Mouse (Mus musculus) neural tube, embryonic 13.5 days (tissue): ENCODE results near the gene Col9a3. TPM values are rescaled to one million over a fixed set of nuclear protein-coding genes. Genes with fewer than 3 reads are reported as not detected.
A peak's percentile ranks its signal among the peaks of the same experiment; 100 is the strongest.

Source experiments
- ATAC-seq: fragments of 200-750 bp; cut with Nextera tagmentation; 2 replicates; pipeline ENCODE4 v1.8.0; 2017; ENCODE audit warnings: low read depth, mild to moderate bottlenecking, moderate TSS enrichment, moderate library complexity
- H3K27ac ChIP-seq: fragments of 300-500 bp; sonication (generic); replicated peaks from 2 replicates; pipeline ENCODE4 v1.5.1; 2015; ENCODE audit warnings: moderate library complexity, mild to moderate bottlenecking, inconsistent platforms
- H3K27me3 ChIP-seq: fragments of 300-500 bp; sonication (generic); 2 replicates; pipeline ENCODE4 v1.6.1; 2015; ENCODE audit warnings: mild to moderate bottlenecking, inconsistent platforms
- H3K36me3 ChIP-seq: fragments of 300-500 bp; sonication (generic); 2 replicates; pipeline ENCODE4 v1.6.1; 2015; ENCODE audit warnings: mild to moderate bottlenecking, inconsistent platforms
- H3K4me1 ChIP-seq: fragments of 300-500 bp; sonication (generic); replicated peaks from 2 replicates; pipeline ENCODE4 v1.6.1; 2015; ENCODE audit warnings: inconsistent platforms
- H3K4me2 ChIP-seq: fragments of 300-500 bp; sonication (generic); 2 replicates; pipeline ENCODE4 v1.6.1; 2015; ENCODE audit warnings: inconsistent platforms, mild to moderate bottlenecking, moderate library complexity
- H3K4me3 ChIP-seq: fragments of 300-500 bp; sonication (generic); 2 replicates; pipeline ENCODE4 v1.5.1; 2015; ENCODE audit warnings: mild to moderate bottlenecking, inconsistent platforms
- H3K9ac ChIP-seq: fragments of 300-500 bp; sonication (generic); 2 replicates; pipeline ENCODE4 v1.6.1; 2015; ENCODE audit warnings: moderate library complexity, mild to moderate bottlenecking, inconsistent platforms
- H3K9me3 ChIP-seq: fragments of 300-500 bp; sonication (generic); 2 replicates; pipeline ENCODE4 v1.6.1; 2016; ENCODE audit warnings: inconsistent platforms
- WGBS: fragments of 180-500 bp; shearing (Covaris S2); methylation state at CpG from one replicate; pipeline ENCODE4 v1.1.7; 2015; 5-methylcytosine and 5-hydroxymethylcytosine counted together
- polyA plus RNA-seq: library from polyadenylated mRNA; unstranded; fragments of >200 nt; fragmentation: Nextera tagmentation; extraction: Ambion mirVana; gene quantifications from 2 replicates; pipeline ENCODE4 v1.2.1, GENCODE M21; 2015

Gene Col9a3
- polyA plus RNA-seq, 1 experiment from 2014 or later: 69.2 TPM

DNA sequence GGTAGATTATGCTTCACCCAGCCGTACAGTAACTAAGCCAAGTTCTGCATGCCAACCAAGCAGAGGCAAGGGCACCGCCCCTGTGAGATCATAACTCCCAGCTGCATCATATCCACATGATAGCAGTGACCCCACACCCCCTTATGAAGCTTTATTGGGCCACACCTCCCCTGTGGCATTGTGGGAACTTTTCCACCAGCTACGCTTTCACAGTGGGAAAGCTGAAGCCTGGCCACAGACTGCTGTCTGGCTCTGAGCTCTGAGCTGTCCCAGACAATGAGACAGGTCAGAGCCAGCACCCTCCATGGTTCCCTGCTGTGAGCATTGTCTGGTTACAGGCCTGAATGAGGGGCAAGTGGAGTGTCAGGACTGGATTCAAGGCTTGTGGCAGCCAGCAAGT, 16.6 kb upstream of the Col9a3 start, which contains the start of gene Mrgbp:
Gene Mrgbp, plus strand, starts transcription at position 303 of the 400 bp plus-strand sequence.
- ATAC-seq: no peak
- H3K9me3 ChIP-seq: no peaks in the 10 kb centered on the region
- WGBS: 77% methylated on average over 3 of the region's 3 CpGs
- H3K4me2 ChIP-seq: no peak within 1 kb of the TSS
- H3K36me3 ChIP-seq: peaks cover 19% of the 10 kb centered on the region
- peaks cover 29% of the 10 kb centered on the region for H3K4me1 ChIP-seq
- peaks cover 6% of the 10 kb centered on the region; the same call in 1 of the 2 replicates for H3K27me3 ChIP-seq
- H3K27ac ChIP-seq: no peak within 1 kb of the TSS
- H3K9ac ChIP-seq: no peak within 1 kb of the TSS; the same call in 1 of the 2 replicates
- H3K4me3 ChIP-seq: no peak within 1 kb of the TSS

GRCm38 (mm10) chr2:180582481-180583153, 15.0 kb upstream of the Col9a3 start:
- Histone ChIP-seq H3K36me3 (peaks cover 29% of the 10 kb centered on the region), H3K27ac (peak overlapping the region; percentile 84), H3K9ac (peak overlapping the region; percentile 98), H3K4me3 (peak overlapping the region; percentile 84), H3K4me1 (peaks cover 27% of the 10 kb centered on the region), H3K27me3 (peaks cover 6% of the 10 kb centered on the region; the same call in 1 of the 2 replicates), H3K4me2 (peak overlapping the region; percentile 86), H3K9me3 (no peaks in the 10 kb centered on the region)
- 1% methylated on average over 57 of the region's 57 CpGs for WGBS
- ATAC-seq: peak; percentile 74

GRCm38 (mm10) chr2:180583154-180583507, 14.5 kb upstream of the Col9a3 start:
- Histone ChIP-seq H3K4me2 (peak overlapping the region; percentile 86), H3K9ac (peak overlapping the region; percentile 98)
- WGBS: 30% methylated on average over 6 of the region's 7 CpGs

DNA sequence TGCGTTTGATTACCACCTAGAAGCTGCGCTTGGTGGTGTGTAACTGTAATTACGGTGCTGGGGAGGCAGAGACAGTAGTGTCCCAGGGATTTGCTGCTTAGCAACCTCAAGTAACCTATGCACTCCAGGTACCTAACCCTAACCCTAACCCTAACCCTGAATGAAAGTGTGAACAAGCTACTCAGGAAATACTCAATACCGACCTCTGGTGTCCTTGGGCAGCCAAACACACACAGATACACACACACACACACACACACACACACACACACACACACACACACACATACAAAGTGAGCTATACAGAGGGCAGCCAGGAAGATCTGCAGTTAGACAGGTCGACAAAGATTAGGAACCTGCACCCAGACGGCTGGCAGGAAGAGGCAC, 8.9 kb upstream of the Col9a3 start:
- peak overlapping the region; percentile 78 for H3K4me3 ChIP-seq
- H3K4me1 ChIP-seq: peaks cover 30% of the 10 kb centered on the region
- H3K4me2 ChIP-seq: peak overlapping the region; percentile 86
- 52% methylated on average over 6 of the region's 6 CpGs for WGBS
- H3K27ac ChIP-seq: peak overlapping the region; percentile 96
- no peaks in the 10 kb centered on the region for H3K9me3 ChIP-seq
- H3K27me3 ChIP-seq: no peaks in the 10 kb centered on the region
- peak overlapping the region; percentile 93 for H3K9ac ChIP-seq
- peaks cover 60% of the 10 kb centered on the region for H3K36me3 ChIP-seq
- ATAC-seq: peak; percentile 21

More at GRCm38 (mm10) chr2:180583154-180583507, 14.5 kb upstream of the Col9a3 start:
- ATAC-seq: peak; percentile 57
- H3K4me3 ChIP-seq: peak overlapping the region; percentile 84
- H3K9me3 ChIP-seq: no peaks in the 10 kb centered on the region
- H3K4me1 ChIP-seq: peaks cover 24% of the 10 kb centered on the region
- H3K36me3 ChIP-seq: peaks cover 29% of the 10 kb centered on the region
- H3K27me3 ChIP-seq: peaks cover 6% of the 10 kb centered on the region; the same call in 1 of the 2 replicates
- H3K27ac ChIP-seq: peak overlapping the region; percentile 84; the same call in 1 of the 2 replicates

- Histone ChIP-seq H3K4me3 (peak within 1 kb of the TSS; percentile 78), H3K4me1 (peaks cover 24% of the 10 kb centered on the region), H3K9ac (peak within 1 kb of the TSS; percentile 93), H3K9me3 (no peaks in the 10 kb centered on the region), H3K4me2 (peak within 1 kb of the TSS; percentile 86), H3K27ac (peak within 1 kb of the TSS; percentile 96), H3K36me3 (peaks cover 62% of the 10 kb centered on the region), H3K27me3 (no peaks in the 10 kb centered on the region)
- peak; percentile 91 for ATAC-seq
- under 1% methylated on average over 59 of the region's 67 CpGs for WGBS
Measured at GRCm38 (mm10) chr2:180589123-180589831, 8.3 kb upstream of the Col9a3 start, which contains the start of gene Ogfr. Gene Ogfr (plus strand): TSS chr2:180589245.

DNA sequence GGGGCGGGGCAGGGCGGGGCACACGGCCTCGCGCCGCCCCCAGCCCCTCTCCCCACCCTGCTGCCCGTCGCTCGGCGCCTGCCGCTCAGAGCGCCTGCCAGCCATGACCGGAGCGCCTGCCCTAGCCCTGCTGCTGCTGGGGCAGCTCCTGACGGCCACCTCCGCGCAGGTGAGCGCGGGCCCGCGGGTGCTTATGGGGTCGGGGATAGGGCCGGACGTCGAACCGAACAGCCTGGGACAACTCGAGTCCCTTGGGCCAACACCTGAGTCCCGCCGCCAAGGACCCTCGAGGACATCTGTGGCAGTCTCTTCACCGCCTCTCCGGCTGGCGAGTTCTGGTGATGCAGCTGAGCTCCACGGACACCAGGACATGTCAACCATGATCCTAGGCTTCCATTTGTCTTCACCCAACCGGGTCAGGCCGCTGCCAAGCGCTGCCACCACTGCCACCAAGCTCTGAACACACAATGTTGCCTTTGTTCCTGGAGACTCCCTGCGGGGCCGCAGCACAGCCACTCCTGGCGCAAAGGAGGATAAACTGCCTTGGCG, 641 bp downstream of the Col9a3 start:
- peak overlapping the region; percentile 69 for H3K9ac ChIP-seq
- H3K4me2 ChIP-seq: peak overlapping the region; percentile 62
- H3K9me3 ChIP-seq: no peaks in the 10 kb centered on the region
- peak overlapping the region; percentile 20 for H3K27ac ChIP-seq
- ATAC-seq: peak; percentile 62
- H3K4me1 ChIP-seq: peaks cover 42% of the 10 kb centered on the region
- H3K27me3 ChIP-seq: peaks cover 26% of the 10 kb centered on the region
- under 1% methylated on average over 38 of the region's 41 CpGs for WGBS
- H3K36me3 ChIP-seq: peaks cover 28% of the 10 kb centered on the region
- H3K4me3 ChIP-seq: peak overlapping the region; percentile 41

- Histone ChIP-seq H3K4me3 (no peak overlapping the region), H3K27ac (peak overlapping the region; percentile 61)
Measured at GRCm38 (mm10) chr2:180600569-180601021, 3.0 kb downstream of the Col9a3 start.

GRCm38 (mm10) chr2:180604781-180605180, 7.2 kb downstream of the Col9a3 start:
- Histone ChIP-seq H3K9ac (no peak overlapping the region), H3K4me3 (no peak overlapping the region), H3K4me1 (peaks cover 25% of the 10 kb centered on the region), H3K4me2 (no peak overlapping the region), H3K27me3 (no peaks in the 10 kb centered on the region), H3K36me3 (peaks cover 3% of the 10 kb centered on the region; the same call in 1 of the 2 replicates), H3K9me3 (no peaks in the 10 kb centered on the region), H3K27ac (0 out of 2 replicates have a peak overlapping the region, but pooled peaks have one; percentile 18)
- ATAC-seq: no peak
- 48% methylated on average over 6 of the region's 6 CpGs for WGBS

More at GRCm38 (mm10) chr2:180600569-180601021, 3.0 kb downstream of the Col9a3 start:
- peaks cover 26% of the 10 kb centered on the region for H3K27me3 ChIP-seq
- ATAC-seq: peak; percentile 25; the same call in 1 of the 2 replicates
- peaks cover 4% of the 10 kb centered on the region for H3K36me3 ChIP-seq
- H3K9ac ChIP-seq: peak overlapping the region; percentile 35; the same call in 1 of the 2 replicates
- H3K4me2 ChIP-seq: peak overlapping the region; percentile 62
- 16% methylated on average over 9 of the region's 9 CpGs for WGBS
- no peaks in the 10 kb centered on the region for H3K9me3 ChIP-seq
- peaks cover 49% of the 10 kb centered on the region for H3K4me1 ChIP-seq

DNA sequence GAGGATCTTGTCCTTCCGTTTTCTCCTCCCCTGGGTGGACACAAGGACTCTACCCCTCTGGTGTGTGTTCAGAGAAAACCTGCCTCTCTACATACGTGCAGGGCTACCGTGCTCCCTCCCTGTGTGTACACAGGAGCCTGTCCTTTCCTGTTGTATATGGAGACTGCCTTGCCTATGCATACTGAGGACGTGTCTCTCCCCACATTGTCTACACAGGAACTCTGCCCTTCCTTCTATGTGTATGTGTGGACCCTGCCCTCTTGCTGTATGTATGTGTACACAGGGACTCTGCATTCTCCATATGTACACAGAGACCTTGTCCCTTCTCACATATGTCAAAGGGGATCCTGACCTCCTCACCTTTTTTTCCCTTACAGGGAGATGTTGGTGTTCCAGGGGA, 12.7 kb downstream of the Col9a3 start:
- Histone ChIP-seq H3K9me3 (no peaks in the 10 kb centered on the region), H3K4me3 (no peak overlapping the region), H3K27ac (no peak overlapping the region), H3K4me2 (no peak overlapping the region), H3K27me3 (no peaks in the 10 kb centered on the region), H3K9ac (no peak overlapping the region), H3K36me3 (peaks cover 3% of the 10 kb centered on the region; the same call in 1 of the 2 replicates), H3K4me1 (no peaks in the 10 kb centered on the region)
- no peak for ATAC-seq
- 82% methylated on average over 4 of the region's 4 CpGs for WGBS

DNA sequence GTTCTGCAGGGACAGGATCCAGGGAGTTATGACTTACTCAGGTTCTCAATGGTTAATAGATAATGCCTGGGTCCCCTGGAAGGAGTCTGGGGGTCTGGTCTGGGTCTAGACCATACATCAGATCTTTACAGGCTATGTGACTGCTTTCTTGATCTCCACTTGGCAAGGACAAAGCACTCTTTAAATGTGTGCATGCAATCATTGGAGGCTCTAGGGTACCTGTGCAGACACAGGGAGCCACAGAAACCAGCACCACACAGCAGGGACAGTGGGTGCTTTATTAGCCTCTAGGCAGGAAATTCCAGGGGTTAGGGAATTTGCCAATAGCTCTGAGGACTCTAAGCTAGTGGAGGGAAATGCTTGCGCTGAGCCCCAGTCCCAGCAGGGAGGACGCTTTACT, 14.3 kb downstream of the Col9a3 start:
- no peak for ATAC-seq
- Histone ChIP-seq H3K27ac (no peak overlapping the region), H3K27me3 (no peaks in the 10 kb centered on the region), H3K4me1 (no peaks in the 10 kb centered on the region), H3K9ac (no peak overlapping the region), H3K4me2 (no peak overlapping the region), H3K4me3 (no peak overlapping the region), H3K36me3 (peaks cover 6% of the 10 kb centered on the region; the same call in 1 of the 2 replicates), H3K9me3 (no peaks in the 10 kb centered on the region)
- WGBS: 72% methylated on average over 2 of the region's 2 CpGs

DNA sequence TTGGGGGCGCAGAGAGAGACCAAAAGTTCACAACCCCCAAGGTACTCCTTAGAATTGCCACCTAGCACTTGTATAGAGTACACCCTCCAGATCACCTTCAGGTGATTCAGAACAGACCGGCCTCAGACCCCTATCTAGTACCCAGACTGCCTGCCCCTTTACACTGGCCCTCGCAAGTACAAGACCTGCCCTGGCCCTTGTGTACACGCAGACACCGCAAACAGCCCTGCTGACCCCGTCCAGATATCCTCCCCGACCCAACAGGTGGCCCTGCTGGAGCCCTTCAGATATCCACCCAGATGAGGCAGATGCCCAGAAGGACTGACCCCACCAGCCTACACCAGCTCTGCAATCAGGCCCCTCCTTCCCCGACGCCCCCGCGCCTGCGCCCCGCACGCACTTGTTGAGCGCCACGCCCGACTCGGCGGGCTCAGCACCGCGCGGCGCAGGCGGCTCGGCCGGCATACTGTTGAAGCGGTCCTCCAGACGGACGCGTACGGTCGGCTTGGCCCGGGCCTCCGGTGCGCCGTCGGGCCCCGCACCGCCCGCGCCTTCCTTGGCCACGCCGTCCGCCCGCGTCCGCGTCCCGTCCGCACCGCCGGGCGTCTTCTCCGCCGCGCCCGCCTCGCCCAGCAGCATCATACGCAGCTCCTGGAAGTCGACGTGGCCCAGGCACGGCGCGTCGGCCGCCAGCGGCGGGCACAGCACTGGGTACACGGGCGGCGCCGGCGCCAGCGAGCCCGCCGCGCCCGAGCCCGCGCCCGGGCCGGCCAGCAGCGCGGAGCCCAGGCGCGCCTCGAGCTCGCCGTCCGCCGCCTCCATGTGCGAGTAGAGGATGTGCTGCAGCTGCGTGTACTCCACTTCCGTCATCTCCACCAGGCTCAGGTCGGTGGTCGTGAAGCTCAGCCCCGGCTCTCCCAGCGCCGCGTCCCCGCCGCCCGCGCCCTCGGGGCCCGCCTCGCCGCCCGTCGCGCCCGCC, 44.3 kb downstream of the Col9a3 start:
- 0 out of 2 replicates have a peak, but pooled peaks have one; percentile 40 for ATAC-seq
- Histone ChIP-seq H3K9me3 (peaks cover 21% of the 10 kb centered on the region), H3K27ac (no peak overlapping the region), H3K36me3 (0 out of 2 replicates have a peak, but pooled peaks cover 3% of the 10 kb centered on the region), H3K4me1 (0 out of 2 replicates have a peak, but pooled peaks cover 9% of the 10 kb centered on the region), H3K27me3 (peaks cover 58% of the 10 kb centered on the region), H3K9ac (0 out of 2 replicates have a peak overlapping the region, but pooled peaks have one; percentile 8), H3K4me2 (peak overlapping the region; percentile 51), H3K4me3 (peak overlapping the region; percentile 39)
- 2% methylated on average over 105 of the region's 112 CpGs for WGBS
